Mouse (Mus musculus) CD4-positive, CD25-positive, alpha-beta regulatory T cell, adult 9 weeks (primary cell): Measurements from ENCODE around the gene Fam107a. TPM values are rescaled to one million over a fixed set of nuclear protein-coding genes. Genes with fewer than 3 reads are reported as not detected.

Experiments
- polyA plus RNA-seq: library from polyadenylated mRNA; unstranded; fragments of 100-300 nt; shearing (Covaris generic); gene quantifications from one replicate; pipeline ENCODE4 v1.2.1, GENCODE M21; 2017

The Fam107a gene
- not detected for polyA plus RNA-seq

GRCm38 (mm10) chr14:8317194-8318097 is at the start of gene Fam107a:
TSS of gene Fam107a (minus strand) at chr14:8318023.

GRCm38 (mm10) chr14:8259166-8259565 is 58.7 kb downstream of the Fam107a start, which contains the start of gene Acox2:
TSS of gene Acox2 (minus strand) at chr14:8259353.

Other genes starting within 250 kb of the Fam107a start
- gene Rpp14, start 237.7 kb downstream of the Fam107a start, polyA plus RNA-seq, result 60.2 TPM
- 26.1 TPM for gene Pxk, start 219.8 kb downstream of the Fam107a start, polyA plus RNA-seq
- 185 TPM for gene Pdhb, start 145.0 kb downstream of the Fam107a start, polyA plus RNA-seq
- gene Kctd6, start 103.9 kb downstream of the Fam107a start, polyA plus RNA-seq, result 1.4 TPM
- gene Acox2, start 58.7 kb downstream of the Fam107a start, polyA plus RNA-seq, result not detected
- gene Oit1, start 60.7 kb upstream of the Fam107a start, polyA plus RNA-seq, result not detected